Mouse (Mus musculus): ENCODE results near the gene Dmxl2. TPM values are rescaled to one million over a fixed set of nuclear protein-coding genes. Genes with fewer than 3 reads are reported as not detected.

Dmxl2 gene
- 3.3 and 3.8 TPM in 2 replicates for polyA plus RNA-seq (2015; fragmentation: Nextera tagmentation; extraction: Ambion mirVana)

DNA sequence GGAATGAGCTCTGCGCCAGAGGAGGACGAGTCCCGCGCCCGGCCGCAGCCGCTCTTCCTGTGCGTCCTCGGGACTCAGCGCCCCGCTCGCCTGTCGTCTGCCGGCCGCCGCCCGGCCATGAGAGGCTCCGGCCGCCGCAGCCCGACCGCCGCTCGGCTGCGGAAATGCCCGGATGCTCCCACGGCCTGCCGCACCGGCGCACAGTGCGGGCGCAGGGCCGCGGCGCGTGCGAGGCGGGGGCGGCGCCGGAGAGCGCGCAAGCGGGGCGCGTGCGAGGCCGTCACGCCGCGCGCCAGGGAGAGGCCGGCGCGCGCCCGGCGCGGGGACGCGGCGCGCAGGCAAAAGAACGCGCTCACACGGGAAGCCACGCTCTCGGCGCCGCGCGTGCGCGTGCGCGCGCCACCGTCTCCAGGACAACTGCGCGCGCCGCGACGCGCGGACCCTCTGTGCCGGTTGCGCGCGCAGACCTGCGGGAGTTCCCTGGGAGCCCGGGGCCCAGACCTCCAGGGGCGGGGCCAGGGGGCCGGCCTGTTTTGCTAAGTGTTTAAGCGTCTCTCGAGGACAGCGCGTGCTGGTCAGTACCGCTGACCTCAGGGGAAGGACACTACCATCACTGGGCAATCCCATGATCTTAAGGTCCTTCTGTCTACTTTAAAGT is at the start of gene Dmxl2:
TSS of gene Dmxl2 (minus strand) at position 174 of the 658 bp plus-strand sequence.
- ATAC-seq (peak; percentile 93), DNase-seq (peak; percentile 92)
- peak within 1 kb of the TSS; percentile 79 for H3K9ac ChIP-seq (replicated peaks)
- peaks cover 13% of the 10 kb centered on the region; the same call in 1 of the 2 replicates for H3K27me3 ChIP-seq (ENCODE audit: insufficient read depth, low read length)
- TF ChIP-seq EP300 (IDR thresholded peaks at IDR 0.05; ENCODE audit: low read depth) (no peak), CTCF (IDR thresholded peaks at IDR 0.05; ENCODE audit: low read depth) (no peak)
- WGBS (ENCODE audit: insufficient replicate concordance): under 1% methylated on average over 76 of the region's 99 CpGs
- H3K27ac ChIP-seq (ENCODE audit: low read depth): peak within 1 kb of the TSS; percentile 87
- H3K4me3 ChIP-seq (ENCODE audit: low read depth, low read length): peak within 1 kb of the TSS; percentile 68
- H3K36me3 ChIP-seq (replicated peaks; ENCODE audit: insufficient read depth, low read length): no peaks in the 10 kb centered on the region
- peak within 1 kb of the TSS; percentile 76 for H3K4me2 ChIP-seq (ENCODE audit: low read depth, low read length)
- peaks cover 8% of the 10 kb centered on the region; the same call in 1 of the 2 replicates for H3K4me1 ChIP-seq (ENCODE audit: insufficient read depth)
- H3K9me3 ChIP-seq (ENCODE audit: low read length): no peaks in the 10 kb centered on the region

DNA sequence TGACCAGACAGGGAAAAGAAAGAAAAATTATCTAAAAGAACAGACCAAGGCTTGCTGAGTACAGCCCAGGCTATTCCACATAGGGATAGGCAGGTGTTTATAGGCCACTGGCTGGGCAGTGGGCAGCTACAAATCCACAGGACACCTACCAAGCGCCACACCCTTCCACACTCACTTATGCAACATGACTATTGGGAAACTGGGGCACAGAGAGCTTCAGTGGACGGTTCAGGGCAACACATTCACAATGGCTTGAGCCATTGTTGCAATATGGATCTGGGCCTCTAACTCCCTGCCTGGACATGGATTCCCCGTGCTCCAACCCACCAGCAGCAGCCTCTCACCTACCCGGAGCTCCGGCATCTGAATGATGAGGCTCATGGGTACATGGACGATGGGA is 48.0 kb upstream of the Dmxl2 start:
- ATAC-seq (no peak), DNase-seq (no peak)
- TF ChIP-seq CTCF (IDR thresholded peaks at IDR 0.05; ENCODE audit: low read depth) (no peak), EP300 (IDR thresholded peaks at IDR 0.05; ENCODE audit: low read depth) (no peak)
- H3K4me2 ChIP-seq (ENCODE audit: low read depth, low read length): no peak overlapping the region
- WGBS (ENCODE audit: insufficient replicate concordance): 64% methylated on average over 6 of the region's 6 CpGs
- H3K9me3 ChIP-seq (ENCODE audit: low read length): no peaks in the 10 kb centered on the region
- H3K27me3 ChIP-seq (ENCODE audit: insufficient read depth, low read length): no peaks in the 10 kb centered on the region
- no peak overlapping the region for H3K27ac ChIP-seq (ENCODE audit: low read depth)
- no peak overlapping the region for H3K4me3 ChIP-seq (ENCODE audit: low read depth, low read length)
- no peak overlapping the region for H3K9ac ChIP-seq (replicated peaks)
- H3K4me1 ChIP-seq (ENCODE audit: insufficient read depth): no peaks in the 10 kb centered on the region
- H3K36me3 ChIP-seq (replicated peaks; ENCODE audit: insufficient read depth, low read length): no peaks in the 10 kb centered on the region

DNA sequence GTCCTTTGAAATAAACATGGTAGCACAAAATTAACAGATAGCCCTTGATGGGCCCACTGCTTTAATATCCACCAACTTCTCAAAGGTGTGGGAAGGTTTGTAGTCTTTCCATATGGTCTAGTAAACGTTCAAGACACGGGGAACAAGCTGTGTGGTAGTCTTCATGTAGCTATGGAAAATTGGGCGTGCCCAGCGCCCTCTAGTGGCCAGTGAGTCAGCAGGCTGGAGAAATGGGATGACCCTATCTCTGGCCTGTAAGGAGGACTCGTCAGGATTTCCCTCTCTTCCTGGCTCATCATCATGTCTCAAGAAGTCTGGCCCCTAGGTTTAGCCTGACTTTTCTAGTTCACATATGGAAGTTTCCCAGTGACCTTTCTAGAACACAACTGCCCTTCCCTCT is 46.1 kb upstream of the Dmxl2 start:
- Histone ChIP-seq H3K4me2 (ENCODE audit: low read depth, low read length) (no peak overlapping the region), H3K4me1 (ENCODE audit: insufficient read depth) (no peaks in the 10 kb centered on the region), H3K4me3 (ENCODE audit: low read depth, low read length) (no peak overlapping the region), H3K36me3 (replicated peaks; ENCODE audit: insufficient read depth, low read length) (no peaks in the 10 kb centered on the region), H3K27ac (ENCODE audit: low read depth) (no peak overlapping the region), H3K27me3 (ENCODE audit: insufficient read depth, low read length) (no peaks in the 10 kb centered on the region), H3K9me3 (ENCODE audit: low read length) (no peaks in the 10 kb centered on the region), H3K9ac (replicated peaks) (no peak overlapping the region)
- 6% methylated on average over 5 of the region's 5 CpGs for WGBS (ENCODE audit: insufficient replicate concordance)
- ATAC-seq (peak; percentile 59), DNase-seq (peak; percentile 80)
- TF ChIP-seq EP300 (IDR thresholded peaks at IDR 0.05; ENCODE audit: low read depth): no peak
- TF ChIP-seq CTCF (IDR thresholded peaks at IDR 0.05; ENCODE audit: low read depth): peak; percentile 93

DNA sequence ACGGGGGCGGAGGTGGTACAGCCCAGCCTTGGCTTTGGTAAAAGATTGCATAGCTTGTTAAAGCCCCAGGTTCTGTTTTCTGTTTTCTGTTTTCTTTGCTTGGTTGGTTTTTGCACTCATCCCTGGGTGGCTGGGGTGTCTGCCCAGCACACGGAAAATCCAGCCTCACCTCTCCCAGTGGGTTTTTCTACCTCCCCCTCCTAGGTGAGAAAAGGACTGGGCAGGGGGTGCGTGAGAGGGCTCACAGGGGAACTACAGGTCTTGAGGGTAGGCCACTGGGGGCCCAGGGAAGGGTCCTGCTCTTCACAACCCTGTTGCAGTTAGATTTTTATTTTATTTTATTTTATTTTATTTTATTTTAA is 43.5 kb upstream of the Dmxl2 start:
- H3K9me3 ChIP-seq (ENCODE audit: low read length): no peaks in the 10 kb centered on the region
- no peaks in the 10 kb centered on the region for H3K36me3 ChIP-seq (replicated peaks; ENCODE audit: insufficient read depth, low read length)
- DNase-seq (no peak), ATAC-seq (no peak)
- no peak for TF ChIP-seq CTCF (IDR thresholded peaks at IDR 0.05; ENCODE audit: low read depth)
- TF ChIP-seq EP300 (IDR thresholded peaks at IDR 0.05; ENCODE audit: low read depth): no peak
- no peak overlapping the region for H3K4me2 ChIP-seq (ENCODE audit: low read depth, low read length)
- WGBS (ENCODE audit: insufficient replicate concordance): 77% methylated on average over 4 of the region's 4 CpGs
- H3K27me3 ChIP-seq (ENCODE audit: insufficient read depth, low read length): no peaks in the 10 kb centered on the region
- no peak overlapping the region for H3K9ac ChIP-seq (replicated peaks)
- H3K27ac ChIP-seq (ENCODE audit: low read depth): no peak overlapping the region
- H3K4me3 ChIP-seq (ENCODE audit: low read depth, low read length): no peak overlapping the region
- no peaks in the 10 kb centered on the region for H3K4me1 ChIP-seq (ENCODE audit: insufficient read depth)

DNA sequence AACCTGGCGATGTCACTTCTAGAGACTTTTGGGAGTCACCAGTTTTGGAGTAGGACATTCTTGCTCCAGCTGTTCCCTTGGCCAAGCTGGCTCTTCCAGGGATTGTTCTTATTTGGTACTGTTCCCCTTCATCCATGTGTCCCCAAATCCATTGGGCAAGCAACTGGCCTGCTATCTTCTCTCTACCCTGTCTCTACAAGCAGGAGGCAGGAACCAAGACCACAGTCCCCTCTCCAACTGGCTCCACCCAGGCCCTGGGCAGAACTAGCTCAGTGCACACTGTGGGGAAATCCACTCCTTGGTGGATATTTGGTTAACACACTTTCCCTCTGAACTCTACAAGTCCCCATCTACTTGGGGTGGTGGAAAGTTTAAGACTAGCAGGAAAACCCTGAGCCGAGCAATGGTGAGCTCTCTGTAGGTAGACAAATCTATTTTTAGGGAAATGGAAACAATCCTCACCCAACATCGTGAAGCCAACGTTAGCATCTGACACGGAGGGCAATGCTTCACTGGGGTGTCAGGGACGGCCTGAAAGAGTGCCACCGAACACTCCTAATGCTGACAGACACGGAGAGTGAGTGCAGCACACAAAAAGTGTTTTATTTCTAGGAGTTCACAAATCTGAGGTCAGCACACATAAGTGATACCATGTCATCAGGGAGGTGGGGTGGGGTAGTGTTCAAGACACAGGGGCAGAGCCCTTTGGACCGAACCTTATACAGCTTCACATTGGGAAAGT is 43.0 kb upstream of the Dmxl2 start:
- DNase-seq (no peak), ATAC-seq (no peak)
- Histone ChIP-seq H3K4me3 (ENCODE audit: low read depth, low read length) (no peak overlapping the region), H3K36me3 (replicated peaks; ENCODE audit: insufficient read depth, low read length) (no peaks in the 10 kb centered on the region), H3K4me2 (ENCODE audit: low read depth, low read length) (no peak overlapping the region), H3K4me1 (ENCODE audit: insufficient read depth) (no peaks in the 10 kb centered on the region), H3K27ac (ENCODE audit: low read depth) (no peak overlapping the region), H3K9me3 (ENCODE audit: low read length) (no peaks in the 10 kb centered on the region), H3K9ac (replicated peaks) (no peak overlapping the region), H3K27me3 (ENCODE audit: insufficient read depth, low read length) (no peaks in the 10 kb centered on the region)
- WGBS (ENCODE audit: insufficient replicate concordance): 67% methylated on average over 9 of the region's 9 CpGs
- TF ChIP-seq CTCF (IDR thresholded peaks at IDR 0.05; ENCODE audit: low read depth) (no peak), EP300 (IDR thresholded peaks at IDR 0.05; ENCODE audit: low read depth) (no peak)

DNA sequence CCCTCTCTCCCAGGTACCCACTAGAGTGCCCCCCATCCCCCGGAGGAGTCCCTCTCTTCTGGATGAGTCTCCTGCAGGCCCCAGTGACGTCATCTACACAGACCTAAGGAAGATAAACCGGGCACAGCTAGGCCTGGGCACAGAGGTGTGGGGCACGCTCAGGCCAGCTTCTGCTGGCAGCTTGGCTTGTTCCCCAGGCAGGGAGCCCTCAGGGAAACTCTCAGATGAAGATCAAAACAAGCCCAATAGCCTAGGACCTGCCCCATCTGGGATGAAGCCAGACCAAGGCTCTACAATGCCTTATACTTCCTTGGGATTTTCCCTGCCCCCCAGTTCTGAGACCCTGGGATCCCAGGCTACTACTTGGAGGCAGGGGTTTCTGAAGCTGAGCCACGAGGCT is 39.4 kb upstream of the Dmxl2 start:
- Histone ChIP-seq H3K4me3 (ENCODE audit: low read depth, low read length) (no peak overlapping the region), H3K27ac (ENCODE audit: low read depth) (no peak overlapping the region), H3K36me3 (replicated peaks; ENCODE audit: insufficient read depth, low read length) (no peaks in the 10 kb centered on the region), H3K27me3 (ENCODE audit: insufficient read depth, low read length) (no peaks in the 10 kb centered on the region), H3K4me1 (ENCODE audit: insufficient read depth) (no peaks in the 10 kb centered on the region), H3K9me3 (ENCODE audit: low read length) (no peaks in the 10 kb centered on the region), H3K9ac (replicated peaks) (no peak overlapping the region), H3K4me2 (ENCODE audit: low read depth, low read length) (no peak overlapping the region)
- WGBS (ENCODE audit: insufficient replicate concordance): 65% methylated on average over 5 of the region's 5 CpGs
- TF ChIP-seq EP300 (IDR thresholded peaks at IDR 0.05; ENCODE audit: low read depth) (no peak), CTCF (IDR thresholded peaks at IDR 0.05; ENCODE audit: low read depth) (no peak)
- no peak for DNase-seq
- ATAC-seq: no peak
